Mouse (Mus musculus) liver, embryonic 14.5 days (tissue): ENCODE measurements around the gene Rps11. TPM values are rescaled to one million over a fixed set of nuclear protein-coding genes. Genes with fewer than 3 reads are reported as not detected.
"Not testable (repeated sequence)": the region's sequence is repeated elsewhere in the genome, so short reads cannot be mapped to it uniquely, and the experiment has no call there.

Source experiments
- ATAC-seq: fragments of 200-750 bp; cut with Nextera tagmentation; 2 replicates; pipeline ENCODE4 v1.8.0; 2017; ENCODE audit warnings: moderate number of reproducible peaks, mild to moderate bottlenecking, moderate library complexity; ENCODE audit not compliant: insufficient read depth
- DNase-seq, 3 experiments: peaks; one replicate each; pipeline ENCODE4 v3.0.0-alpha.2; 2012 to 2013; ENCODE audit warnings: low read depth in 3 of 3, low spot score in 3 of 3
- H3K27ac ChIP-seq: fragments of 300-500 bp; sonication (generic); 2 replicates; pipeline ENCODE4 v1.5.1; 2014; ENCODE audit warnings: moderate library complexity, mild to moderate bottlenecking, control low read depth, inconsistent platforms
- H3K27me3 ChIP-seq: fragments of 300-500 bp; sonication (generic); 2 replicates; pipeline ENCODE4 v1.6.1; 2014; ENCODE audit warnings: mild to moderate bottlenecking, low read length, moderate library complexity; ENCODE audit not compliant: control insufficient read depth, insufficient read depth
- H3K36me3 ChIP-seq: fragments of 300-500 bp; sonication (generic); replicated peaks from 2 replicates; pipeline ENCODE4 v1.6.1; 2014; ENCODE audit warnings: low read depth; ENCODE audit not compliant: control insufficient read depth, insufficient read depth
- H3K4me1 ChIP-seq, 2 experiments: fragments of 200-500 bp in 1 of 2; fragments of 300-500 bp in 1 of 2; sonication (generic) in 1 of 2; replicated peaks; 2 replicates each; pipeline ENCODE4 v1.6.1; 2012 to 2014; ENCODE audit warnings: antibody characterized with exemption in 1 of 2, inconsistent platforms in 1 of 2, low read length in 1 of 2; ENCODE audit not compliant: control insufficient read depth in 2 of 2, insufficient read depth in 2 of 2
- H3K4me2 ChIP-seq: fragments of 300-500 bp; sonication (generic); 2 replicates; pipeline ENCODE4 v1.6.1; 2014; ENCODE audit warnings: low read depth, mild to moderate bottlenecking, control low read depth, moderate library complexity
- H3K4me3 ChIP-seq, 2 experiments: fragments of 200-500 bp in 1 of 2; fragments of 300-500 bp in 1 of 2; sonication (generic) in 1 of 2; 2 replicates each; pipeline ENCODE4 v1.5.1; 2012 to 2014; ENCODE audit warnings: low read depth in 2 of 2, low read length in 2 of 2, mild to moderate bottlenecking in 2 of 2, control low read depth in 1 of 2, inconsistent platforms in 1 of 2, moderate library complexity in 1 of 2; ENCODE audit not compliant: insufficient read depth in 1 of 2
- H3K9ac ChIP-seq: fragments of 300-500 bp; sonication (generic); replicated peaks from 2 replicates; pipeline ENCODE4 v1.6.1; 2014; ENCODE audit warnings: mild to moderate bottlenecking, control low read depth, moderate library complexity
- H3K9me3 ChIP-seq: fragments of 300-500 bp; sonication (generic); 2 replicates; pipeline ENCODE4 v1.6.1; 2016; ENCODE audit warnings: low read length, mixed read lengths; ENCODE audit not compliant: control insufficient read depth
- CTCF ChIP-seq: IDR thresholded peaks from 2 replicates; pipeline ENCODE4 v1.5.1; 2016; ENCODE audit warnings: antibody characterized with exemption, low read depth, control low read depth
- EP300 ChIP-seq: IDR thresholded peaks from 2 replicates; pipeline ENCODE4 v1.6.1; 2016; ENCODE audit warnings: antibody characterized with exemption, low read depth
- WGBS: fragments of 180-500 bp; shearing (Covaris S2); extraction: QIAGEN DNeasy Blood & Tissue Kit; methylation state at CpG from one replicate; pipeline ENCODE4 v1.1.7; 2014; ENCODE audit not compliant: insufficient replicate concordance; 5-methylcytosine and 5-hydroxymethylcytosine counted together
- polyA plus RNA-seq, 2 experiments: library from polyadenylated mRNA; depleted of rRNA in 1 of 2; stranded (reverse) in 1 of 2; unstranded in 1 of 2; fragments of >200 nt; fragmentation: Nextera tagmentation in 1 of 2; extraction: Ambion mirVana in 1 of 2; gene quantifications; 2 replicates each; pipeline versions ENCODE4 v1.2.1 to v1.2.3; 2012 to 2014

The Rps11 gene
- polyA plus RNA-seq (2012; rRNA removed) (309 and 366 TPM in 2 replicates), polyA plus RNA-seq (2014; fragmentation: Nextera tagmentation; extraction: Ambion mirVana) (989 and 1,016 TPM in 2 replicates)

- Histone ChIP-seq H3K4me2 (peak within 1 kb of the TSS; percentile 83), H3K4me3 (peak within 1 kb of the TSS; percentile 86 to 91), H3K9ac (peak within 1 kb of the TSS; percentile 94), H3K27ac (peak within 1 kb of the TSS; percentile 74), H3K36me3 (peaks cover 53% of the 10 kb centered on the region), H3K27me3 (no peaks in the 10 kb centered on the region), H3K9me3 (no peaks in the 10 kb centered on the region), H3K4me1 (peaks cover 16 to 29% of the 10 kb centered on the region in 2 experiments)
- under 1% methylated on average over 59 of the region's 59 CpGs for WGBS
- ATAC-seq (peak; percentile 77), DNase-seq (peak; percentile 100)
- TF ChIP-seq EP300 = peak; percentile 56
- TF ChIP-seq CTCF = no peak; the same call in 1 of the 2 replicates
Observed at GRCm38 (mm10) chr7:45124224-45125143, at the start of gene Rps11. Gene Rps11 (minus strand): TSS chr7:45124439.

GRCm38 (mm10) chr7:45173772-45174171, 49.5 kb upstream of the Rps11 start:
- H3K4me2 ChIP-seq, H3K9me3 ChIP-seq, ATAC-seq, H3K27ac ChIP-seq, DNase-seq, H3K4me3 ChIP-seq, H3K9ac ChIP-seq, H3K36me3 ChIP-seq, H3K4me1 ChIP-seq: not testable (repeated sequence)
- peak; percentile 60 for TF ChIP-seq CTCF
- peaks cover 59% of the 10 kb centered on the region for H3K27me3 ChIP-seq
- 46% methylated on average over 1 of the region's 1 CpGs for WGBS

GRCm38 (mm10) chr7:45172974-45173373, 48.7 kb upstream of the Rps11 start:
- TF ChIP-seq EP300 = no peak
- TF ChIP-seq CTCF = peak; percentile 79
- Histone ChIP-seq H3K4me1 (no peaks in the 10 kb centered on the region), H3K9ac (no peak overlapping the region), H3K9me3 (peaks cover 4% of the 10 kb centered on the region; the same call in 1 of the 2 replicates), H3K27ac (no peak overlapping the region), H3K4me2 (no peak overlapping the region), H3K27me3 (peaks cover 59% of the 10 kb centered on the region), H3K36me3 (no peaks in the 10 kb centered on the region), H3K4me3 (no peak overlapping the region)
- ATAC-seq (no peak), DNase-seq (no peak)
- 38% methylated on average over 7 of the region's 7 CpGs for WGBS

DNA sequence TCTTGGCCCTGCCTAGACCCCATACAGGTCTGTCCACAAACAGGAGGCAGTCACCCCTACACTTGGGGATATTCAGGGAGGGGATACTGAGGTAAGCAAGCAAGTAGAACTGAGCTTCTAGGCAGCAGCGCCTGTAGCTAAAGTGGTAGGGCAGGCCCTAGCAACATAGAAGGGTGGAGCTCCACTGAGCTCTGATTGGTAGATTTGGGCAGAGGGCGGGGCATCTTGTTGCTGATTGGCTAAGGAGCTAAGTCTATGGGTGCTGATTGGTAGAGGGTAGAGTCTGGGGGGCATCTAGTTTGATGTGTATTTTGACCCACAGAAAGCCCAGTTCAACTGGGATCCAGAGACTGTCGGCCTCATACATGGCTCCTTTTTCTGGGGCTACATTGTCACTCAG, 45.3 kb upstream of the Rps11 start:
- no peaks in the 10 kb centered on the region for H3K4me1 ChIP-seq
- peaks cover 4% of the 10 kb centered on the region; the same call in 1 of the 2 replicates for H3K9me3 ChIP-seq
- H3K27ac ChIP-seq = no peak overlapping the region
- WGBS = 72% methylated on average over 3 of the region's 3 CpGs
- TF ChIP-seq CTCF (no peak), EP300 (no peak)
- ATAC-seq = no peak
- no peak overlapping the region for H3K4me3 ChIP-seq
- no peak overlapping the region for H3K9ac ChIP-seq
- H3K4me2 ChIP-seq = no peak overlapping the region
- no peaks in the 10 kb centered on the region for H3K36me3 ChIP-seq
- DNase-seq = no peak
- peaks cover 59% of the 10 kb centered on the region for H3K27me3 ChIP-seq

DNA sequence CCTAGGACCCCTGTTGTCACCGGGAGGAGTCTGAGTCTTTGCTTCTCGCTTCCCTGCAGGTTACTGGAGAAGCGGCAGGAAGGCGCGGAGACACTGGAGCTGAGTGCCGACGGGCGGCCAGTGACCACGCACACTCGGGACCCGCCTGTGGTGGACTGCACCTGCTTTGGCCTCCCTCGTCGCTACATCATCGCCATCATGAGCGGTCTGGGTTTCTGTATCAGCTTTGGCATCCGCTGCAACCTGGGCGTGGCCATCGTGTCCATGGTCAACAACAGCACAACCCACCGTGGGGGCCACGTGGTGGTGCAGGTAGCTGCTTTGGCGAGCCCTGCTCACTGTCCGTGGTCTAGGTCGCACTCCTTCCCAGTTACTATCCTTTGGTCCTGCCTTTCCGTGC, 44.4 kb upstream of the Rps11 start:
- H3K9ac ChIP-seq = no peak overlapping the region
- TF ChIP-seq CTCF (no peak), EP300 (no peak)
- no peaks in the 10 kb centered on the region for H3K36me3 ChIP-seq
- H3K4me3 ChIP-seq = no peak overlapping the region
- 5% methylated on average over 23 of the region's 24 CpGs for WGBS
- H3K27me3 ChIP-seq = peaks cover 61% of the 10 kb centered on the region
- no peak overlapping the region for H3K27ac ChIP-seq
- no peak overlapping the region for H3K4me2 ChIP-seq
- peaks cover 4% of the 10 kb centered on the region; the same call in 1 of the 2 replicates for H3K9me3 ChIP-seq
- ATAC-seq (no peak), DNase-seq (no peak)
- H3K4me1 ChIP-seq = no peaks in the 10 kb centered on the region
